Mouse (Mus musculus) MEL (cell line): ENCODE measurements at regions not wholly inside any gene's neighbourhood (a gene's known extent, or its start where the extent isn't known, plus 50 kb on each side); places are given as distances from the start of the nearest gene placed in this dataset.

Experiments used
- DNase-seq: peaks from one replicate; pipeline ENCODE4 v3.0.0; 2011; ENCODE audit warnings: low read depth, low spot score
- H3K27ac ChIP-seq: 2 replicates; pipeline ENCODE4 v1.5.1; 2012; ENCODE audit warnings: low read depth, mild to moderate bottlenecking, control low read depth, low read length, moderate library complexity; ENCODE audit not compliant: control insufficient read depth
- H3K27me3 ChIP-seq, 2 experiments: fragments of 150-350 bp in 1 of 2; sonication (generic) in 1 of 2; 2 replicates each; pipeline ENCODE4 v1.6.1; 2012; ENCODE audit warnings: low read length in 2 of 2, mild to moderate bottlenecking in 2 of 2, improper control_type of control experiment in 1 of 2, moderate library complexity in 1 of 2; ENCODE audit not compliant: insufficient read depth in 2 of 2, control insufficient read depth in 1 of 2
- H3K36me3 ChIP-seq, 2 experiments: 2 replicates each; pipeline ENCODE4 v1.6.1; 2012 to 2014; ENCODE audit warnings: low read length in 2 of 2, improper control_type of control experiment in 1 of 2, inconsistent platforms in 1 of 2, mild to moderate bottlenecking in 1 of 2; ENCODE audit not compliant: insufficient read depth in 2 of 2, control insufficient read depth in 1 of 2
- H3K4me1 ChIP-seq, 2 experiments: fragments of 150-350 bp in 1 of 2; sonication (generic) in 1 of 2; 2 replicates each; pipeline ENCODE4 v1.6.1; 2012; ENCODE audit warnings: low read length in 2 of 2, improper control_type of control experiment in 1 of 2, mild to moderate bottlenecking in 1 of 2; ENCODE audit not compliant: insufficient read depth in 2 of 2, control insufficient read depth in 1 of 2
- H3K4me3 ChIP-seq, 2 experiments: fragments of 150-350 bp in 1 of 2; sonication (generic) in 1 of 2; 2 replicates each; pipeline ENCODE4 v1.5.1; 2012; ENCODE audit warnings: low read depth in 2 of 2, low read length in 2 of 2, mild to moderate bottlenecking in 2 of 2, moderate library complexity in 2 of 2, control low read depth in 1 of 2, improper control_type of control experiment in 1 of 2; ENCODE audit not compliant: control insufficient read depth in 1 of 2, insufficient read depth in 1 of 2
- H3K79me2 ChIP-seq: 2 replicates; pipeline ENCODE4 v1.6.1; 2012; ENCODE audit warnings: mild to moderate bottlenecking, low read length, moderate library complexity; ENCODE audit not compliant: control insufficient read depth, poor library complexity, insufficient read depth
- H3K9ac ChIP-seq: 2 replicates; pipeline ENCODE4 v1.6.1; 2012; ENCODE audit warnings: low read depth, mild to moderate bottlenecking, control low read depth, low read length, moderate library complexity; ENCODE audit not compliant: control insufficient read depth, poor library complexity, severe bottlenecking
- H3K9me3 ChIP-seq: fragments of 150-350 bp; sonication (generic); replicated peaks from 2 replicates; pipeline ENCODE4 v1.6.1; 2012; ENCODE audit warnings: mild to moderate bottlenecking, low read length, improper control_type of control experiment, moderate library complexity; ENCODE audit not compliant: insufficient read depth
- BHLHE40 ChIP-seq: IDR thresholded peaks from 2 replicates; pipeline ENCODE4 v1.6.1; 2012; ENCODE audit warnings: low read depth, mild to moderate bottlenecking, inconsistent platforms, low read length, improper control_type of control experiment, borderline replicate concordance
- CHD2 ChIP-seq: IDR thresholded peaks from 2 replicates; pipeline ENCODE4 v1.6.1; 2011; ENCODE audit warnings: low read length, improper control_type of control experiment
- ETS1 ChIP-seq: IDR thresholded peaks from 2 replicates; pipeline ENCODE4 v1.6.1; 2012; ENCODE audit warnings: low read depth, mild to moderate bottlenecking, inconsistent platforms, low read length, improper control_type of control experiment, moderate library complexity
- GABPA ChIP-seq: IDR thresholded peaks from 2 replicates; pipeline ENCODE4 v1.6.1; 2012; ENCODE audit warnings: low read depth, mild to moderate bottlenecking, inconsistent platforms, low read length, improper control_type of control experiment, moderate library complexity
- GATA1 ChIP-seq: IDR thresholded peaks from 2 replicates; pipeline ENCODE4 v1.6.1; 2011; ENCODE audit warnings: low read depth, low read length, improper control_type of control experiment
- HCFC1 ChIP-seq: IDR thresholded peaks from 2 replicates; pipeline ENCODE4 v1.6.1; 2012; ENCODE audit warnings: low read depth, mild to moderate bottlenecking, inconsistent platforms, low read length, improper control_type of control experiment, moderate library complexity
- MAFK ChIP-seq: IDR thresholded peaks from 2 replicates; pipeline ENCODE4 v1.6.1; 2011; ENCODE audit warnings: low read depth, mild to moderate bottlenecking, low read length, improper control_type of control experiment, borderline replicate concordance
- MAX ChIP-seq: IDR thresholded peaks from 2 replicates; pipeline ENCODE4 v1.6.1; 2011; ENCODE audit warnings: low read length, improper control_type of control experiment
- MAZ ChIP-seq: IDR thresholded peaks from 2 replicates; pipeline ENCODE4 v1.6.1; 2012; ENCODE audit warnings: low read depth, mild to moderate bottlenecking, inconsistent platforms, low read length, improper control_type of control experiment
- MEF2A ChIP-seq: IDR thresholded peaks from 2 replicates; pipeline ENCODE4 v1.6.1; 2014; ENCODE audit warnings: low read depth, mild to moderate bottlenecking, inconsistent platforms, low read length, improper control_type of control experiment; ENCODE audit not compliant: poor library complexity, insufficient replicate concordance, severe bottlenecking; ENCODE audit errors: extremely low read depth
- MXI1 ChIP-seq: IDR thresholded peaks from 2 replicates; pipeline ENCODE4 v1.6.1; 2011; ENCODE audit warnings: mild to moderate bottlenecking, low read depth, low read length, improper control_type of control experiment
- MYC ChIP-seq: IDR thresholded peaks from 2 replicates; pipeline ENCODE4 v1.6.1; 2011; ENCODE audit warnings: low read depth, mild to moderate bottlenecking, low read length, improper control_type of control experiment, moderate library complexity
- NELFE ChIP-seq: IDR thresholded peaks from 2 replicates; pipeline ENCODE4 v1.6.1; 2011; ENCODE audit warnings: low read depth, low read length, improper control_type of control experiment
- NRF1 ChIP-seq: IDR thresholded peaks from 2 replicates; pipeline ENCODE4 v1.6.1; 2014; ENCODE audit warnings: low read depth, mild to moderate bottlenecking, inconsistent platforms, low read length, improper control_type of control experiment, moderate library complexity; ENCODE audit not compliant: poor library complexity, insufficient read depth, severe bottlenecking
- POLR2A ChIP-seq, 2 experiments: IDR thresholded peaks; 2 replicates each; pipeline ENCODE4 v1.6.1; 2011 to 2012; ENCODE audit warnings: low read length in 2 of 2, mild to moderate bottlenecking in 2 of 2, control low read depth in 1 of 2, improper control_type of control experiment in 1 of 2, low read depth in 1 of 2, moderate library complexity in 1 of 2; ENCODE audit not compliant: control insufficient read depth in 1 of 2, insufficient read depth in 1 of 2, poor library complexity in 1 of 2
- POLR2AphosphoS2 ChIP-seq: IDR thresholded peaks from 2 replicates; pipeline ENCODE4 v1.6.1; 2011; ENCODE audit warnings: low read length, improper control_type of control experiment
- POLR2AphosphoS5 ChIP-seq: IDR thresholded peaks from 2 replicates; pipeline ENCODE4 v1.6.1; 2012; ENCODE audit warnings: low read depth, borderline replicate concordance, mild to moderate bottlenecking, inconsistent platforms, low read length, moderate library complexity, mixed read lengths
- RAD21 ChIP-seq: IDR thresholded peaks from 2 replicates; pipeline ENCODE4 v1.6.1; 2011; ENCODE audit warnings: mild to moderate bottlenecking, low read depth, low read length, improper control_type of control experiment
- RCOR1 ChIP-seq: IDR thresholded peaks from 2 replicates; pipeline ENCODE4 v1.6.1; 2012; ENCODE audit warnings: low read depth, mild to moderate bottlenecking, inconsistent platforms, low read length, improper control_type of control experiment
- SMC3 ChIP-seq: IDR thresholded peaks from 2 replicates; pipeline ENCODE4 v1.6.1; 2011; ENCODE audit warnings: low read depth, low read length, improper control_type of control experiment
- TAL1 ChIP-seq: IDR thresholded peaks from 2 replicates; pipeline ENCODE4 v1.6.1; 2012; ENCODE audit warnings: mild to moderate bottlenecking, inconsistent platforms, low read length, moderate library complexity, mixed read lengths
- TBP ChIP-seq: IDR thresholded peaks from 2 replicates; pipeline ENCODE4 v1.8.0; 2011; ENCODE audit warnings: low read depth, low read length, improper control_type of control experiment
- TCF12 ChIP-seq: IDR thresholded peaks from 2 replicates; pipeline ENCODE4 v1.6.1; 2014; ENCODE audit warnings: low read depth, mild to moderate bottlenecking, inconsistent platforms, low read length, improper control_type of control experiment, moderate library complexity
- UBTF ChIP-seq: IDR thresholded peaks from 2 replicates; pipeline ENCODE4 v1.6.1; 2012; ENCODE audit warnings: low read depth, mild to moderate bottlenecking, inconsistent platforms, low read length, improper control_type of control experiment, moderate library complexity, borderline replicate concordance; ENCODE audit not compliant: insufficient read depth
- USF1 ChIP-seq: IDR thresholded peaks from 2 replicates; pipeline ENCODE4 v1.6.1; 2014; ENCODE audit warnings: low read depth, mild to moderate bottlenecking, inconsistent platforms, low read length, improper control_type of control experiment, moderate library complexity
- USF2 ChIP-seq, 2 experiments: IDR thresholded peaks; 2 replicates each; pipeline ENCODE4 v1.6.1; 2011 to 2012; ENCODE audit warnings: improper control_type of control experiment in 2 of 2, low read length in 2 of 2, borderline replicate concordance in 1 of 2, inconsistent platforms in 1 of 2, low read depth in 1 of 2, mild to moderate bottlenecking in 1 of 2; ENCODE audit not compliant: insufficient read depth in 1 of 2
- ZC3H11A ChIP-seq: IDR thresholded peaks from 2 replicates; pipeline ENCODE4 v1.6.1; 2012; ENCODE audit warnings: low read depth, mild to moderate bottlenecking, inconsistent platforms, low read length, improper control_type of control experiment
- ZNF384 ChIP-seq: IDR thresholded peaks from 2 replicates; pipeline ENCODE4 v1.6.1; 2012; ENCODE audit warnings: low read depth, mild to moderate bottlenecking, inconsistent platforms, low read length, improper control_type of control experiment

DNA sequence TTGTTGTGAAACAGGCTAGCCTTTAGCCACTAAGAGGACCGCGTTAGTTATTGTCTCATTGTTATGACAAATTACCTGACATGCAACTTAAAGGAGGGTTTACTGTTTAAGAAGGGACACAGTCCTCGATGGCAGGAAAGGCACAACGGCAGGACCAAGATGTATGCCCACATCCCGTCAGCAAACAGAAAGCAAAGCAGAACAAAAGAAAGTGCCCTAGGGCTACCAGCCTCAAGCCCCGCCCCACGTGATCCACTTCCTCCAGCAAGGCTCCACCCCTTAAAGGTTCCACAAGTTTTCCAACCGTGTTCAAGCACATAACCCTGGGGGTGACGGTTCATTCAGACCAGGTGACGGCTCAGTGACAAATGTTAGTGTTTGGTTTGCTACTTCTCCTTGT lies 72.2 kb upstream of the Ccdc39 start:
- H3K36me3 ChIP-seq, result peaks cover 0 to 14% of the 10 kb centered on the region in 2 experiments; a peak in 2 of 4 replicates
- DNase-seq, result peak; percentile 88
- no peaks in the 10 kb centered on the region for H3K9me3 ChIP-seq
- peak overlapping the region; percentile 53 for H3K9ac ChIP-seq
- H3K79me2 ChIP-seq, result no peaks in the 10 kb centered on the region
- peaks cover 10 to 14% of the 10 kb centered on the region in 2 experiments; a peak in 3 of 4 replicates for H3K4me1 ChIP-seq
- TF ChIP-seq USF2 (IDR thresholded peaks at IDR 0.05; ENCODE audit: borderline replicate concordance in 1 of 2, insufficient read depth in 1 of 2, low read depth in 1 of 2, low read length in 2 of 2), result peak in 1 of 2 experiments; percentile 67; a peak in 2 of 4 replicates
- peak; percentile 92 for TF ChIP-seq USF1
- TF ChIP-seq MEF2A, result no peak
- TF ChIP-seq NELFE, result peak; percentile 59
- TF ChIP-seq POLR2AphosphoS2, result peak; percentile 55; the same call in 1 of the 2 replicates
- TF ChIP-seq ZNF384, result no peak
- TF ChIP-seq MAX, result peak; percentile 63
- TF ChIP-seq TBP, result peak; percentile 69; the same call in 1 of the 2 replicates
- TF ChIP-seq POLR2A (IDR thresholded peaks at IDR 0.05; ENCODE audit: control insufficient read depth in 1 of 2, insufficient read depth in 1 of 2, low read depth in 1 of 2, low read length in 2 of 2, poor library complexity in 1 of 2), result peak in 1 of 2 experiments; percentile 65; a peak in 3 of 4 replicates
- peak overlapping the region; percentile 91 for H3K27ac ChIP-seq
- no peaks in the 10 kb centered on the region for H3K27me3 ChIP-seq
- peak overlapping the region; percentile 49 to 67 for H3K4me3 ChIP-seq

DNA sequence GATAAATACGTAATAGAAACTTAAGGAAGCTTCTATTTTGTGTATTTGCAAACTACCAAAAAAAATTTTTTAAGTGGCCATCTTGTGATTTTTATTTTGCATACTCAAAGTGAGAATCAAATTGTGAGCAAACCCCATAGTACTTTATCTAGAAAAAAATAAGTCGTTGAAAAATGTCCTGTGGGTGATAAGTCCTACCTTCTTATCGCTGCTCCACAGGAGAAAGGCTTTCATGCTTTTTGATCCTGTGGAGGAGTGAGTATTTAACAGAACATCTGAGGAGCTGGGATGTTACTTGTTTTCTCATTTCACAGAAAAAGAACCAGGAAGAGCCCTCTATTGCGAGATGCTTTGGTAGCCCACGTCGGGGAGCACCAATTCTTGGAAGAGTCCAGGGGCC lies 72.7 kb upstream of the Ccdc39 start:
- no peaks in the 10 kb centered on the region for H3K27me3 ChIP-seq
- peak; percentile 81 for DNase-seq
- H3K4me1 ChIP-seq, result peaks cover 10 to 14% of the 10 kb centered on the region in 2 experiments; a peak in 3 of 4 replicates
- H3K4me3 ChIP-seq, result peak overlapping the region; percentile 49 to 67
- no peaks in the 10 kb centered on the region for H3K9me3 ChIP-seq
- H3K9ac ChIP-seq, result peak overlapping the region; percentile 30
- H3K79me2 ChIP-seq, result no peaks in the 10 kb centered on the region
- peaks cover 0 to 14% of the 10 kb centered on the region in 2 experiments; a peak in 2 of 4 replicates for H3K36me3 ChIP-seq
- H3K27ac ChIP-seq, result peak overlapping the region; percentile 91
- TF ChIP-seq MEF2A, result no peak
- TF ChIP-seq MAFK, result no peak
- TF ChIP-seq NRF1, result no peak
- TF ChIP-seq RCOR1, result peak; percentile 89
- TF ChIP-seq POLR2AphosphoS2, result no peak
- TF ChIP-seq POLR2A (IDR thresholded peaks at IDR 0.05; ENCODE audit: control insufficient read depth in 1 of 2, insufficient read depth in 1 of 2, low read depth in 1 of 2, low read length in 2 of 2, poor library complexity in 1 of 2), result no peak
- no peak for TF ChIP-seq POLR2AphosphoS5
- TF ChIP-seq ETS1, result peak; percentile 93
- TF ChIP-seq GATA1, result peak; percentile 98
- peak; percentile 87 for TF ChIP-seq TAL1
- TF ChIP-seq HCFC1, result peak; percentile 56
- TF ChIP-seq MAZ, result peak; percentile 51; the same call in 1 of the 2 replicates
- no peak for TF ChIP-seq SMC3
- TF ChIP-seq TCF12, result peak; percentile 99
- TF ChIP-seq GABPA, result no peak
- peak; percentile 45; the same call in 1 of the 2 replicates for TF ChIP-seq BHLHE40
- no peak for TF ChIP-seq RAD21
- TF ChIP-seq ZC3H11A, result no peak
- no peak for TF ChIP-seq UBTF
- TF ChIP-seq USF1, result no peak
- peak; percentile 85 for TF ChIP-seq ZNF384
- no peak; the same call in 1 of the 2 replicates for TF ChIP-seq CHD2
- no peak for TF ChIP-seq MXI1
- no peak; the same call in 1 of the 2 replicates for TF ChIP-seq NELFE
- peak; percentile 78; the same call in 1 of the 2 replicates for TF ChIP-seq MYC
- 0 out of 2 replicates have a peak, but pooled peaks have one; percentile 42 for TF ChIP-seq TBP
